Mouse (Mus musculus): ENCODE data around the gene Fam98a. TPM values are rescaled to one million over a fixed set of nuclear protein-coding genes. Genes with fewer than 3 reads are reported as not detected.
A peak's percentile ranks its signal among the peaks of the same experiment; 100 is the strongest.

Gene Fam98a
- total and polyA plus RNA-seq, 3 experiments = 39.4 to 64.9 TPM; not detected in 1

- TF ChIP-seq ZC3H11A (IDR thresholded peaks at IDR 0.05; ENCODE audit: low read depth, low read length) (no peak), RAD21 (IDR thresholded peaks at IDR 0.05; ENCODE audit: low read depth, low read length) (no peak), CHD2 (IDR thresholded peaks at IDR 0.05; ENCODE audit: low read length) (no peak), MYC (IDR thresholded peaks at IDR 0.05; ENCODE audit: low read depth, low read length) (no peak)
Observed at GRCm38 (mm10) chr17:75503031-75503430, 48.7 kb downstream of the Fam98a start (continued).

DNA sequence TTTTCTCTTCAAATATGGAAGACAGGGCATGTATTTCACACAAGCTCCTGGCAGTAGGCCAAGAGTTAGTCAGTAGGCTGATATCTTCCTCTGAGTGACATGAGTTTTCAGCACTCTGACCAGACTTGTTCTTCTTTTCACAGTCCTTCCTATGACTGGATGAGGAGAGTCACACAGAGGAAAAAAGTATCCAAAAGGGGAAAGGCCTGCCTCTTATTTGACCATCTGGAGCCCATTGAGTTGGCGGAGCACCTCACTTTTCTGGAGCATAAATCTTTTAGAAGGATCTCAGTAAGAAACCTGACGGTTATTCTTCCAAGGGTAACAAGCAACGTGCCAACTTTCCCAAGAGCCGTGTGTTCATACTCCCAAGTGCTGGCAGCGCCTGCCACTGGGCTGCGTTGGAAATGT is 53.5 kb downstream of the Fam98a start:
- H3K36me3 ChIP-seq (ENCODE audit: control insufficient read depth in 1 of 2, insufficient read depth in 2 of 2, low read length in 2 of 2) = no peaks in the 10 kb centered on the region
- no peaks in the 10 kb centered on the region for H3K4me1 ChIP-seq (ENCODE audit: control insufficient read depth in 1 of 2, insufficient read depth in 2 of 2, low read length in 2 of 2)
- peak; percentile 54 for DNase-seq (ENCODE audit: low read depth, low spot score)

GRCm38 (mm10) chr17:75495213-75495612 is 56.5 kb downstream of the Fam98a start:
- Histone ChIP-seq H3K79me2 (ENCODE audit: control insufficient read depth, insufficient read depth, low read length, poor library complexity) (no peaks in the 10 kb centered on the region; the same call in 1 of the 2 replicates), H3K36me3 (ENCODE audit: control insufficient read depth in 1 of 2, insufficient read depth in 2 of 2, low read length in 2 of 2) (no peaks in the 10 kb centered on the region), H3K4me1 (ENCODE audit: control insufficient read depth in 1 of 2, insufficient read depth in 2 of 2, low read length in 2 of 2) (no peaks in the 10 kb centered on the region), H3K27ac (ENCODE audit: control insufficient read depth, low read depth, low read length) (no peak overlapping the region), H3K27me3 (ENCODE audit: control insufficient read depth in 1 of 2, insufficient read depth in 2 of 2, low read length in 2 of 2) (peaks cover 0 to 1% of the 10 kb centered on the region in 2 experiments; a peak in 1 of 4 replicates), H3K9ac (ENCODE audit: control insufficient read depth, low read depth, low read length, poor library complexity, severe bottlenecking) (no peak overlapping the region), H3K9me3 (replicated peaks; ENCODE audit: insufficient read depth, low read length) (no peaks in the 10 kb centered on the region), H3K4me3 (ENCODE audit: control insufficient read depth in 1 of 2, insufficient read depth in 1 of 2, low read depth in 2 of 2, low read length in 2 of 2) (no peak overlapping the region)
- TF ChIP-seq NELFE (IDR thresholded peaks at IDR 0.05; ENCODE audit: low read depth, low read length) = no peak
- no peak for TF ChIP-seq SIN3A (IDR thresholded peaks at IDR 0.05; ENCODE audit: low read length)
- no peak for TF ChIP-seq POLR2A (IDR thresholded peaks at IDR 0.05; ENCODE audit: control insufficient read depth in 1 of 2, insufficient read depth in 1 of 2, low read depth in 1 of 2, low read length in 2 of 2, poor library complexity in 1 of 2)
- no peak for TF ChIP-seq ZMIZ1 (IDR thresholded peaks at IDR 0.05; ENCODE audit: low read depth, low read length)
- no peak for TF ChIP-seq CTCF (IDR thresholded peaks at IDR 0.05 in 2 of 3, conservative IDR thresholded peaks at IDR 0.05 in 1 of 3; ENCODE audit: control insufficient read depth in 1 of 3, insufficient read depth in 1 of 3, low read depth in 2 of 3, low read length in 3 of 3, poor library complexity in 1 of 3, severe bottlenecking in 1 of 3)
- no peak for TF ChIP-seq USF1 (IDR thresholded peaks at IDR 0.05; ENCODE audit: low read depth, low read length)
- no peak for TF ChIP-seq UBTF (IDR thresholded peaks at IDR 0.05; ENCODE audit: borderline replicate concordance, insufficient read depth, low read depth, low read length)
- no peak for DNase-seq (ENCODE audit: low read depth, low spot score)

More for the DNA sequence above, 53.5 kb downstream of the Fam98a start:
- H3K27ac ChIP-seq (ENCODE audit: control insufficient read depth, low read depth, low read length) = no peak overlapping the region
- H3K79me2 ChIP-seq (ENCODE audit: control insufficient read depth, insufficient read depth, low read length, poor library complexity) = no peaks in the 10 kb centered on the region; the same call in 1 of the 2 replicates
- H3K4me3 ChIP-seq (ENCODE audit: control insufficient read depth in 1 of 2, insufficient read depth in 1 of 2, low read depth in 2 of 2, low read length in 2 of 2) = no peak overlapping the region
- H3K9ac ChIP-seq (ENCODE audit: control insufficient read depth, low read depth, low read length, poor library complexity, severe bottlenecking) = no peak overlapping the region
- TF ChIP-seq MAFK (IDR thresholded peaks at IDR 0.05; ENCODE audit: borderline replicate concordance, low read depth, low read length) = no peak
- TF ChIP-seq JUND (IDR thresholded peaks at IDR 0.05; ENCODE audit: low read depth, low read length) = no peak
- no peak for TF ChIP-seq NRF1 (IDR thresholded peaks at IDR 0.05; ENCODE audit: insufficient read depth, low read depth, low read length, poor library complexity, severe bottlenecking)
- TF ChIP-seq ZKSCAN1 (IDR thresholded peaks at IDR 0.05; ENCODE audit: low read depth, low read length) = no peak
- TF ChIP-seq MAZ (IDR thresholded peaks at IDR 0.05; ENCODE audit: low read depth, low read length) = no peak
- TF ChIP-seq GABPA (IDR thresholded peaks at IDR 0.05; ENCODE audit: low read depth, low read length) = no peak
- no peak for TF ChIP-seq KAT2A (conservative IDR thresholded peaks at IDR 0.05; ENCODE audit: low read depth, low read length)
- no peak for TF ChIP-seq EP300 (IDR thresholded peaks at IDR 0.05; ENCODE audit: low read depth in 1 of 2, low read length in 2 of 2)
- no peak for TF ChIP-seq POLR2AphosphoS5 (IDR thresholded peaks at IDR 0.05; ENCODE audit: borderline replicate concordance, low read depth, low read length)
- no peak for TF ChIP-seq NELFE (IDR thresholded peaks at IDR 0.05; ENCODE audit: low read depth, low read length)
- H3K27me3 ChIP-seq (ENCODE audit: control insufficient read depth in 1 of 2, insufficient read depth in 2 of 2, low read length in 2 of 2) = peaks cover 0 to 1% of the 10 kb centered on the region in 2 experiments; a peak in 1 of 4 replicates
- H3K9me3 ChIP-seq (replicated peaks; ENCODE audit: insufficient read depth, low read length) = no peaks in the 10 kb centered on the region

Other genes with a start within 250 kb of the Fam98a start
- not detected in 2 replicates for gene Rasgrp3, start 116.0 kb downstream of the Fam98a start, total RNA-seq (2012; rRNA removed)
- gene Rasgrp3, start 116.0 kb downstream of the Fam98a start, polyA plus RNA-seq (2012; ENCODE audit: insufficient read depth in 1 of 2, insufficient read length in 2 of 2, low read depth in 1 of 2, low replicate concordance in 2 of 2, missing spikeins in 1 of 2) = not detected

Data from MEL (cell line).